Mouse (Mus musculus) urinary bladder, postnatal 10 days (tissue): ENCODE results near the gene Tmem232.
"Not testable (repeated sequence)": the region's sequence is repeated elsewhere in the genome, so short reads cannot be mapped to it uniquely, and the experiment has no call there.

ENCODE experiments used
- DNase-seq: peaks from one replicate; pipeline ENCODE4 v3.0.0; 2022; ENCODE audit warnings: low spot score

Tmem232 gene

DNA sequence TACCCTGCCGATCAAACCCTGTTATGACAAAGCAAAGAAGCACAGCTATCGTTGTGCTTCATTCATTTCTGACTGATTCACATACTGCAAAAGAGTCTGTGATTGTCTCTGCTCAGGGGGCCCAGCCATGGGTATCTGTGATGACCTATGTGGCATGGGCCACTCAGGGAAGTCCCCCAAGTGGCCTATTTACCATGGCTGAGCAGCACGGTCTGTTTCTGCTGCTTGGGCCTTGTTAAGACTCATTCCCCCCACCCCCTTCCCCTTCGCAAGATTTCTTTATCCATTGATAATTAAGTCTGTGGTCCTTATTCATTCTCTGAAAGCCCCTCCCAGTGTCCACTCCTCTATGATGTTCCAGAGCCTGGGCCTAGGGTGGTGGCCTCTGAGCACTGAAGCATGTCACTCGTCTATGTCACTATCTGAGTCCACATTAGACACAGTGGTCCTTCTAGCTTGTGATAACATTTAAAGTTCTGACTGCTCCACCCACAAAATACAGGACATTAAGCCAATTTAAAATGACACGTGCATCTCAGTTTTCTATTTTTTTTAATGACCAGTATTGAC lies 315.1 kb downstream of the Tmem232 start:
- no peak for DNase-seq

DNA sequence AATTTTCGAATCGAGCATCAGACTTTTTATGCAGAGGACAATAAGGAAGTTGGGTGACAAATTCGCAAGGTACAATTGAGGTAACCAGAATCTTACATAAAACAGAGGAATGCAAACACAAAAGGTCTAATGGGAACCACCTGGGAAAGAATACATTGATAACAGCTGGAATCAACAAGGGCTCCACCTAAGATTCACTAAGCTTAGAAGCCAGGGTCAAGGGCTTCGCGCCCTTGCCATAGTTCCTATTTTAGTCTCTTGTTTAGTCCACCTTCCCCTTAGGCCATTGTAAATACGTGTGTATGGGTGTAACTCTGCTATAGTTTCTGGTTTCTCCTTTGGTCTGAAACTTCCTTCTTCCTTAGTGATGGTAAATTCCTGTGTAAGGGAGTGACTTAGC lies 318.9 kb downstream of the Tmem232 start:
- not testable (repeated sequence) for DNase-seq
